ENCODE assay signal across 8 mouse cellular contexts in genomic region chr5:115280050-115280687, GRCm38 (mm10). TPM values are rescaled to one million over a fixed set of nuclear protein-coding genes. Genes with fewer than 3 reads are reported as not detected.
DNase-seq lines count a peak whose midpoint lies in the region; ATAC-seq and TF ChIP-seq lines count a peak whose summit lies in the region.

No protein-coding gene starts in this region.

- TF ChIP-seq CTCF in CH12.LX (conservative IDR thresholded peaks at IDR 0.05 in 1 of 2, IDR thresholded peaks at IDR 0.05 in 1 of 2; ENCODE audit: low read depth in 2 of 2, low read length in 2 of 2), result peak in 1 of 2 experiments; percentile 24; a peak in 2 of 4 replicates

- dilution Hi-C loops in CH12.LX (cut with MboI; ENCODE audit: extremely low pct_ligation_motif_present, extremely low pct_unique_long_range_greater_than_20kb, low sequenced_read_pairs), result no loop called here

- peak overlapping the region; percentile 51 for H3K27ac ChIP-seq in CH12.LX (ENCODE audit: insufficient read depth, low read depth)
- no peak overlapping the region for H3K27ac ChIP-seq in embryonic facial prominence, embryonic 11.5 days (replicated peaks; ENCODE audit: low read depth, low read length)
- H3K27ac ChIP-seq in hindbrain, embryonic 16.5 days (ENCODE audit: low read depth, low read length), result no peak overlapping the region

- TF ChIP-seq RAD21 in CH12.LX (IDR thresholded peaks at IDR 0.05; ENCODE audit: low read depth, low read length), result no peak

- intact Hi-C loops in gastrocnemius, postnatal 14 days (cut with DNase I; ENCODE audit: low total_unique reads), result no loop called here

- no peak for TF ChIP-seq POLR2A in CH12.LX (IDR thresholded peaks at IDR 0.05; ENCODE audit: low read depth, low read length)

- TF ChIP-seq EP300 in CH12.LX (IDR thresholded peaks at IDR 0.05; ENCODE audit: low read length), result no peak

- ATAC-seq in embryonic facial prominence, embryonic 11.5 days (replicated peaks; ENCODE audit: insufficient number of reproducible peaks, low FRiP score, low TSS enrichment, low read depth), result no peak
- no peak for ATAC-seq in hindbrain, embryonic 16.5 days
- ATAC-seq in megakaryocyte progenitor cell, adult 5-6 weeks (replicated peaks; ENCODE audit: poor library complexity), result peak; percentile 34

- H3K36me3 ChIP-seq in CH12.LX (replicated peaks in 1 of 2; ENCODE audit: control insufficient read depth in 1 of 2, insufficient read depth in 1 of 2, low read length in 1 of 2), result peaks cover 15 to 29% of the 10 kb centered on the region in 2 experiments
- no peaks in the 10 kb centered on the region; the same call in none of the 2 replicates for H3K36me3 ChIP-seq in embryonic facial prominence, embryonic 11.5 days (replicated peaks; ENCODE audit: control insufficient read depth, insufficient read depth, low read depth, low read length)
- peaks cover 10% of the 10 kb centered on the region for H3K36me3 ChIP-seq in hindbrain, embryonic 16.5 days (ENCODE audit: control insufficient read depth, insufficient read depth, low read length)

- peaks cover 2% of the 10 kb centered on the region for H3K9me3 ChIP-seq in CH12.LX (replicated peaks; ENCODE audit: low read length)
- no peaks in the 10 kb centered on the region for H3K9me3 ChIP-seq in embryonic facial prominence, embryonic 11.5 days (replicated peaks; ENCODE audit: control insufficient read depth, low read length)
- H3K9me3 ChIP-seq in hindbrain, embryonic 16.5 days (ENCODE audit: control insufficient read depth, low read length), result no peaks in the 10 kb centered on the region

- peak; percentile 31 for DNase-seq in gastrocnemius, postnatal 10 days
- no peak for DNase-seq in gastrocnemius, postnatal 14 days
- peak; percentile 33 for DNase-seq in CH12.LX (ENCODE audit: extremely low read depth)
- no peak for DNase-seq in embryonic facial prominence, embryonic 11.5 days (ENCODE audit: low spot score)
- DNase-seq in testis, postnatal 14 days (ENCODE audit: low spot score), result peak; percentile 35
- no peak for DNase-seq in gastrocnemius, postnatal 25 days

- in situ Hi-C loops in CH12.LX (cut with MboI; ENCODE audit: low pct_ligation_motif_present, low pct_unique_long_range_greater_than_20kb, low sequenced_read_pairs), result no loop called here

- peaks cover 22% of the 10 kb centered on the region for H3K79me2 ChIP-seq in CH12.LX (replicated peaks; ENCODE audit: control insufficient read depth, extremely low read depth, insufficient read depth, poor library complexity, severe bottlenecking)

- 9% methylated on average over 17 of the region's 17 CpGs for WGBS in embryonic facial prominence, embryonic 11.5 days
- WGBS in hindbrain, embryonic 16.5 days, result 8% methylated on average over 17 of the region's 17 CpGs

- peak overlapping the region; percentile 93 to 100 (median 98) for H3K4me3 ChIP-seq in CH12.LX (replicated peaks in 1 of 3; ENCODE audit: low read depth in 2 of 3, low read length in 2 of 3, poor library complexity in 1 of 3)
- peak overlapping the region; percentile 96 for H3K4me3 ChIP-seq in embryonic facial prominence, embryonic 11.5 days (ENCODE audit: low read depth, low read length)
- peak overlapping the region; percentile 56 for H3K4me3 ChIP-seq in hindbrain, embryonic 16.5 days (ENCODE audit: low read length)

- H3K27me3 ChIP-seq in CH12.LX (replicated peaks), result no peaks in the 10 kb centered on the region
- no peaks in the 10 kb centered on the region for H3K27me3 ChIP-seq in embryonic facial prominence, embryonic 11.5 days (ENCODE audit: control insufficient read depth, insufficient read depth, low read length)
- H3K27me3 ChIP-seq in hindbrain, embryonic 16.5 days (replicated peaks; ENCODE audit: control insufficient read depth, insufficient read depth, low read length), result no peaks in the 10 kb centered on the region

- peaks cover 4 to 24% of the 10 kb centered on the region in 2 experiments for H3K4me1 ChIP-seq in CH12.LX (ENCODE audit: control insufficient read depth in 1 of 2, insufficient read depth in 2 of 2)
- H3K4me1 ChIP-seq in embryonic facial prominence, embryonic 11.5 days (ENCODE audit: control insufficient read depth, insufficient read depth, low read length), result no peaks in the 10 kb centered on the region
- peaks cover 5% of the 10 kb centered on the region for H3K4me1 ChIP-seq in hindbrain, embryonic 16.5 days (ENCODE audit: control insufficient read depth, insufficient read depth, low read depth, low read length)

- H3K4me2 ChIP-seq in CH12.LX (ENCODE audit: insufficient read depth, low read depth, poor library complexity, severe bottlenecking), result peak overlapping the region; percentile 93
- peak overlapping the region; percentile 87 for H3K4me2 ChIP-seq in embryonic facial prominence, embryonic 11.5 days (ENCODE audit: low read depth, low read length)
- H3K4me2 ChIP-seq in hindbrain, embryonic 16.5 days (ENCODE audit: low read length), result peak overlapping the region; percentile 91

- H3K9ac ChIP-seq in CH12.LX (ENCODE audit: insufficient read depth, low read depth), result peak overlapping the region; percentile 82
- H3K9ac ChIP-seq in embryonic facial prominence, embryonic 11.5 days (replicated peaks; ENCODE audit: low read length), result peak overlapping the region; percentile 79
- peak overlapping the region; percentile 75 for H3K9ac ChIP-seq in hindbrain, embryonic 16.5 days (ENCODE audit: low read depth, low read length)

TF ChIP-seq in CH12.LX, 34 proteins besides CTCF, POLR2A, EP300 and RAD21 (continues in another document):
- no peak for TF ChIP-seq CHD1 (IDR thresholded peaks at IDR 0.05; ENCODE audit: low read depth, low read length)
- no peak for TF ChIP-seq RCOR1 (conservative IDR thresholded peaks at IDR 0.05; ENCODE audit: low read depth, low read length)
- no peak for TF ChIP-seq KAT2A (IDR thresholded peaks at IDR 0.05; ENCODE audit: insufficient replicate concordance, low read length)
- TF ChIP-seq MAFK (IDR thresholded peaks at IDR 0.05; ENCODE audit: insufficient replicate concordance, low read length), result no peak

RNA-seq across cellular contexts. Expression of gene Coq5, which starts 0.7 kb away (rescaled TPM):
- 10 to 100 TPM; 64.5 to 81.1 TPM for total RNA-seq in gastrocnemius, postnatal 10 days (2021)
- 100 to 1,000 TPM in 1 of 2 experiments, 10 to 100 TPM in 1; 84.0 to 101 TPM for total RNA-seq in gastrocnemius, postnatal 14 days (2021)
- total RNA-seq in CH12.LX (2012; rRNA removed) (46.7 and 46.8 TPM in 2 replicates), CH12.LX (2014; rRNA removed) (41.9 and 46.7 TPM in 2 replicates)
- 42.3 and 43.9 TPM in 2 replicates for polyA plus RNA-seq in CH12.LX (2012; ENCODE audit: insufficient read length, low read depth)
- polyA plus RNA-seq in embryonic facial prominence, embryonic 11.5 days (2014; fragmentation: Nextera tagmentation; extraction: Ambion mirVana), result 51.7 and 52.2 TPM in 2 replicates
- polyA plus RNA-seq in hindbrain, embryonic 16.5 days (2015; fragmentation: Nextera tagmentation; extraction: Ambion mirVana), result 61.4 and 62.9 TPM in 2 replicates
- 17.0 and 20.4 TPM in 2 replicates for total RNA-seq in megakaryocyte progenitor cell, adult 5-6 weeks (2015)
- total RNA-seq in megakaryocyte progenitor cell, adult 5-6 weeks (2017), result 39.8 and 46.3 TPM in 2 replicates
- 100 to 1,000 TPM in 1 of 2 experiments, 10 to 100 TPM in 1; 91.7 to 100 TPM for total RNA-seq in gastrocnemius, postnatal 25 days (2021)

RNA-seq across cellular contexts. Expression of gene Rnf10, which starts 7.5 kb away (rescaled TPM):
- total RNA-seq in gastrocnemius, postnatal 10 days (2021), result 100 to 1,000 TPM; 220 to 226 TPM
- 100 to 1,000 TPM; 238 to 257 TPM for total RNA-seq in gastrocnemius, postnatal 14 days (2021)
- total RNA-seq in CH12.LX (2012; rRNA removed), result 63.6 and 68.5 TPM in 2 replicates
- total RNA-seq in CH12.LX (2014; rRNA removed), result 38.5 and 39.9 TPM in 2 replicates
- polyA plus RNA-seq in CH12.LX (2012; ENCODE audit: insufficient read length, low read depth), result 154 and 187 TPM in 2 replicates
- 75.0 and 80.1 TPM in 2 replicates for polyA plus RNA-seq in embryonic facial prominence, embryonic 11.5 days (2014; fragmentation: Nextera tagmentation; extraction: Ambion mirVana)
- polyA plus RNA-seq in hindbrain, embryonic 16.5 days (2015; fragmentation: Nextera tagmentation; extraction: Ambion mirVana), result 146 and 180 TPM in 2 replicates
- 45.3 and 56.3 TPM in 2 replicates for total RNA-seq in megakaryocyte progenitor cell, adult 5-6 weeks (2015)
- total RNA-seq in megakaryocyte progenitor cell, adult 5-6 weeks (2017), result 45.1 and 58.7 TPM in 2 replicates
- 100 to 1,000 TPM; 263 to 281 TPM for total RNA-seq in gastrocnemius, postnatal 25 days (2021)

RNA-seq across cellular contexts. Expression of gene Dynll1, which starts 20.6 kb away (rescaled TPM):
- 100 to 1,000 TPM; 134 to 168 TPM for total RNA-seq in gastrocnemius, postnatal 10 days (2021)
- 100 to 1,000 TPM in 1 of 2 experiments, 10 to 100 TPM in 1; 84.8 to 138 TPM for total RNA-seq in gastrocnemius, postnatal 14 days (2021)
- total RNA-seq in CH12.LX (2012; rRNA removed) (312 and 488 TPM in 2 replicates), CH12.LX (2014; rRNA removed) (456 and 502 TPM in 2 replicates)
- polyA plus RNA-seq in CH12.LX (2012; ENCODE audit: insufficient read length, low read depth), result 516 and 646 TPM in 2 replicates
- 1,836 and 1,851 TPM in 2 replicates for polyA plus RNA-seq in embryonic facial prominence, embryonic 11.5 days (2014; fragmentation: Nextera tagmentation; extraction: Ambion mirVana)
- polyA plus RNA-seq in hindbrain, embryonic 16.5 days (2015; fragmentation: Nextera tagmentation; extraction: Ambion mirVana), result 1,172 and 1,268 TPM in 2 replicates
- 690 and 788 TPM in 2 replicates for total RNA-seq in megakaryocyte progenitor cell, adult 5-6 weeks (2015)
- 334 and 365 TPM in 2 replicates for total RNA-seq in megakaryocyte progenitor cell, adult 5-6 weeks (2017)
- total RNA-seq in gastrocnemius, postnatal 25 days (2021), result 100 to 1,000 TPM; 100 to 102 TPM

RNA-seq across cellular contexts. Expression of gene Pop5, which starts 44.5 kb away (rescaled TPM):
- 10 to 100 TPM; 17.7 to 26.2 TPM for total RNA-seq in gastrocnemius, postnatal 10 days (2021)
- 10 to 100 TPM; 24.0 to 25.4 TPM for total RNA-seq in gastrocnemius, postnatal 14 days (2021)
- total RNA-seq in CH12.LX (2012; rRNA removed) (236 and 301 TPM in 2 replicates), CH12.LX (2014; rRNA removed) (156 and 161 TPM in 2 replicates)
- 127 and 163 TPM in 2 replicates for polyA plus RNA-seq in CH12.LX (2012; ENCODE audit: insufficient read length, low read depth)
- polyA plus RNA-seq in embryonic facial prominence, embryonic 11.5 days (2014; fragmentation: Nextera tagmentation; extraction: Ambion mirVana), result 101 and 108 TPM in 2 replicates
- polyA plus RNA-seq in hindbrain, embryonic 16.5 days (2015; fragmentation: Nextera tagmentation; extraction: Ambion mirVana), result 106 and 107 TPM in 2 replicates
- total RNA-seq in megakaryocyte progenitor cell, adult 5-6 weeks (2015), result 67.7 and 81.9 TPM in 2 replicates
- 76.4 and 82.8 TPM in 2 replicates for total RNA-seq in megakaryocyte progenitor cell, adult 5-6 weeks (2017)
- total RNA-seq in gastrocnemius, postnatal 25 days (2021), result 10 to 100 TPM; 29.2 to 30.7 TPM

RNA-seq across cellular contexts. Expression of gene Srsf9, which starts 46.8 kb away (rescaled TPM):
- total RNA-seq in gastrocnemius, postnatal 10 days (2021), result 10 to 100 TPM; 21.3 to 24.1 TPM
- total RNA-seq in gastrocnemius, postnatal 14 days (2021), result 10 to 100 TPM; 14.5 to 15.9 TPM
- total RNA-seq in CH12.LX (2012; rRNA removed) (73.4 and 82.8 TPM in 2 replicates), CH12.LX (2014; rRNA removed) (117 and 121 TPM in 2 replicates)
- polyA plus RNA-seq in CH12.LX (2012; ENCODE audit: insufficient read length, low read depth), result 112 and 130 TPM in 2 replicates
- 376 and 390 TPM in 2 replicates for polyA plus RNA-seq in embryonic facial prominence, embryonic 11.5 days (2014; fragmentation: Nextera tagmentation; extraction: Ambion mirVana)
- polyA plus RNA-seq in hindbrain, embryonic 16.5 days (2015; fragmentation: Nextera tagmentation; extraction: Ambion mirVana), result 105 and 128 TPM in 2 replicates
- 76.3 and 79.7 TPM in 2 replicates for total RNA-seq in megakaryocyte progenitor cell, adult 5-6 weeks (2015)
- 96.3 and 102 TPM in 2 replicates for total RNA-seq in megakaryocyte progenitor cell, adult 5-6 weeks (2017)
- 10 to 100 TPM; 10.7 to 12.9 TPM for total RNA-seq in gastrocnemius, postnatal 25 days (2021)

Comparison
In these comparisons a context has a peak if more than half of its experiments do, and no peak if none do; other contexts are left out.
1. DNase-seq: peak in gastrocnemius, postnatal 10 days (single experiment), CH12.LX (single experiment) and testis, postnatal 14 days (single experiment); none in gastrocnemius, postnatal 14 days (single experiment), embryonic facial prominence, embryonic 11.5 days (single experiment) and gastrocnemius, postnatal 25 days (single experiment).
2. Peak in every context shown above with its lines, with median percentiles within 50 percentile points of each other: H3K4me2 ChIP-seq, H3K4me3 ChIP-seq and H3K9ac ChIP-seq.